Mouse (Mus musculus): ENCODE measurements around the gene Mtf2. TPM values are rescaled to one million over a fixed set of nuclear protein-coding genes. Genes with fewer than 3 reads are reported as not detected.
A peak's percentile ranks its signal among the peaks of the same experiment; 100 is the strongest.
"Not testable (repeated sequence)": the region's sequence is repeated elsewhere in the genome, so short reads cannot be mapped to it uniquely, and the experiment has no call there.

The Mtf2 gene
- polyA plus RNA-seq, 1 experiment from 2014 or later: 29.9 TPM

DNA sequence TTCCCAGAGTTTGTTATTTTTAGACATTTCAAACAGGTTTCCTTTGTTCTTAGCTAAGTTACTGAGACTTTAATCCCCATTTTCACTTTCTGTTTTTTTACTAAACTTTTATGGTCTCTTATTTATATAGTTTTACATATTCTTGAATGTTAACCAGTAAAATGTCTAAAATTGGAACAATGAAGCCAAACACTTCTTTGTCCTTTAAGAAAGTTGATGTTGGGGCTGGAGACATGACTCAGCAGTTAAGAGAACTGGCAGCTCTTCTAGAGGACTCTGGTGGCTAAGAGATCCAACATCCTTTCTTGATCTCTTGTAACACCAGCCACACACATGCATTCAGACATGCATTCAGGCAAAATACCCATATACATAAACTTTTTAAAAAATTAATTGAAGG is 14.1 kb downstream of the Mtf2 start:
- no peaks in the 10 kb centered on the region for H3K27me3 ChIP-seq
- ChIA-PET POLR2A (no interaction called here), CTCF (interaction anchor here (1.6 kb wide), 1 partner anchor 9 kb away, joined by 3 read pairs; no protein-coding TSS in a partner anchor)
- no peak for DNase-seq (ENCODE audit: low read depth, low spot score)
- no peak for ATAC-seq
- in situ Hi-C loops (cut with MboI; ENCODE audit: low pct_unique_long_range_greater_than_20kb): no loop called here
- no peak for TF ChIP-seq CTCF (IDR thresholded peaks at IDR 0.05)

DNA sequence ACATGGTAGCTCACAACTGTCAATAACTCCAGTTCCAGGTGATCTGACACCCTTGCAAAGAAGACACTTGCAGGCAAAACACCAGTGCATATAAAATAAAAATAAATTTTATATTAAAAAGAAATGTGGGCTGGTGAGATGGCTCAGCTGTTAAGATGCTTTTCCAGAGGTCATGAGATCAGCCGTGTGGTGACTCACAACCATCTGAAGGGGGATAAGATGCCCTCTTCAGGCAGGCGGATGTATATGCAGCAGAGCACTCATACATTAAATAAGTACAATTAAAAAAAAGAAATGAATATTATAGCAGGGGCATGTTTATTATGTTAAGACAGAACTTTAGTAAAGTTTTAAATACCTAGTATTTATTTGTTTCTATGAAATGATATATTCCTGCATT is 16.9 kb downstream of the Mtf2 start:
- ChIA-PET POLR2A (no interaction called here), CTCF (interaction anchor here (0.6 to 2.2 kb wide), 10 partner anchors 9 to 163 kb away, joined by 3 to 10 read pairs (median 4); partner anchors contain the start of gene Mtf2)
- DNase-seq (ENCODE audit: low read depth, low spot score) (no peak), ATAC-seq (no peak)
- in situ Hi-C loops (cut with MboI; ENCODE audit: low pct_unique_long_range_greater_than_20kb): no loop called here
- TF ChIP-seq CTCF (IDR thresholded peaks at IDR 0.05): peak; percentile 86
- H3K27me3 ChIP-seq: no peaks in the 10 kb centered on the region

DNA sequence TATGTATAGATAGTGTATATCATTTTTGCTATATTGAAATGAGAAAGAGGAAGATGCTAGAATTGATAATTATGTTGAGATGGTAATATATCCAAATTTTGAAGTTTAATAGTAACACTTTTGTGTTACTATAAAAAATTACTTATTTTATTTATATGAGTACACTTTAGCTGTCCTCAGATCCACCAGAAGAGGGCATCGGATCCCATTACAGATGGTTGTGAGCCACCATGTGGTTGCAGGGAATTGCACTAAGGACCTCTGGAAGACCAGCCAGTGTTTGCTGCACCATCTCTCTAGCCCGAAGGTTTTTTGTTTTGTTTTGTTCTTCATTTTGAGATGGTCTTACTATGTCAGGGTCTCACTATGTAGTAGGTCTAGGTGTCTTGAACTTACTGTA is 20.0 kb downstream of the Mtf2 start:
- DNase-seq (ENCODE audit: low read depth, low spot score): no peak

DNA sequence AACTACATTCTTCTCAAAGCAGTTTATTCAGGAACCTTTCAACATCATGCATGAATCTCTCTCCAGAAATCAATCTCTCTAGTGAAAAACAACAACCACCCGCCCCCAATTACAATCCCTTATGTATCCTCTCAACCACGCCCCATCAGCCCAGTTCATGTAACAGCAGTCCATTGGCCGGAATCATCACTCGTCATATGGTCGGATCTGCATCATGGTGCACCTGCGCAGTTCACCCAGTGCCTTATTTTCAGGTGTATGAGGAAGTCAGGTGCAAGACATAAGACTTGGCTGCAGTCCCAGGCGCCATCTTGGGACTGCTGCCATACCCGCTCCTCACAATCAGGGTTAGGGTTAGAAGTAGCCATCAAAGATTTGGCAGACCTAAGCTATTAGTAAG is 27.3 kb downstream of the Mtf2 start:
- in situ Hi-C loops (cut with MboI; ENCODE audit: low pct_unique_long_range_greater_than_20kb); ATAC-seq; POLR2A ChIA-PET; H3K27me3 ChIP-seq; DNase-seq (ENCODE audit: low read depth, low spot score): not testable (repeated sequence)
- CTCF ChIA-PET: interaction anchor here (1.2 to 2.1 kb wide), 3 partner anchors 9 to 66 kb away, joined by 5 to 7 read pairs (median 5); no protein-coding TSS in a partner anchor

More for the DNA sequence above, 20.0 kb downstream of the Mtf2 start:
- ChIA-PET CTCF (interaction anchor here (1.0 to 1.1 kb wide), 2 partner anchors 165 to 168 kb away, joined by 3 to 5 read pairs; no protein-coding TSS in a partner anchor), POLR2A (no interaction called here)
- H3K27me3 ChIP-seq: no peaks in the 10 kb centered on the region
- peak; percentile 66 for TF ChIP-seq CTCF (IDR thresholded peaks at IDR 0.05)
- ATAC-seq: no peak
- in situ Hi-C loops (cut with MboI; ENCODE audit: low pct_unique_long_range_greater_than_20kb): no loop called here

DNA sequence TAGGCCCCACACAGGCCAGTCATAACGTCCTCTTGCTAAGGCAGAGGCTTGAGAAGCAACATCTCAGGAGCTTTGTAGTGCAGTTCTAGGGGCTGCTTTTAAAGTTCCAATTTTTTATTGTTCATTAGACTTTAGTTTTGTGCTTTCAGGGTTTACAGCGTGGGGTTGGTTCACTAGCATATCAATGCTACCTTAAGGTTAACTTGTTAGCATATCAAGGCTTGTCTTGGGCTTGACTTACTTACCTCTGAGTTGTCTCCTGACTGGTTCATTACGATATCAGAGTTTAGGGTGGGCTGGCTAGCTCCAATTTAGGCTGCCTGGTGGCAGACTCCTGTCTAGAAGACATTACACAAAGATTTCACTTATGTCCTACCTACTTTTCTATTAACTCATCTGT is 32.2 kb downstream of the Mtf2 start:
- ChIA-PET POLR2A (no interaction called here), CTCF (interaction anchor here (1.1 to 2.5 kb wide), 5 partner anchors 10 to 176 kb away, joined by 3 to 9 read pairs (median 6); no protein-coding TSS in a partner anchor)
- TF ChIP-seq CTCF (IDR thresholded peaks at IDR 0.05): no peak
- ATAC-seq (no peak), DNase-seq (ENCODE audit: low read depth, low spot score) (no peak)
- in situ Hi-C loops (cut with MboI; ENCODE audit: low pct_unique_long_range_greater_than_20kb): no loop called here
- H3K27me3 ChIP-seq: no peaks in the 10 kb centered on the region

DNA sequence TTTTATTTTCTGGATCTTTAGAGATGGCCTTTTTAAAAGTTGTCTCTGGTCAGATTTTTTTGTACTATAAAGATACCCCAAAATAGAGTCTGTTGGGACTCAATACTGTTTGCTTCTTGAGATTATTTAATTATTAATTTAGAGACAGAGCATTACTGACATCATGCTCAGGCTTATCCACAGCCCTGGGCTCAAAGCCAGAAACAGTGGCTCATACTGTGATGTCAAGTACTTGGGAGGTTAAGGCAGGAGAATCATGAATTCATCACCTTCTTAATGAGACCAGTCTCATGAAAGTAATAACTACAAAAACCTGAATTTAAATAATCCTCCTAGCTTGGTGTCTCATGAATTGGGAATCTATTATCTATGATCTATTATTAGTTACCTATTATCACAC is 34.7 kb downstream of the Mtf2 start:
- H3K27me3 ChIP-seq: no peaks in the 10 kb centered on the region
- ATAC-seq: no peak
- DNase-seq (ENCODE audit: low read depth, low spot score): peak; percentile 28
- ChIA-PET POLR2A (no interaction called here), CTCF (no interaction called here)
- in situ Hi-C loops (cut with MboI; ENCODE audit: low pct_unique_long_range_greater_than_20kb): no loop called here
- no peak for TF ChIP-seq CTCF (IDR thresholded peaks at IDR 0.05)

DNA sequence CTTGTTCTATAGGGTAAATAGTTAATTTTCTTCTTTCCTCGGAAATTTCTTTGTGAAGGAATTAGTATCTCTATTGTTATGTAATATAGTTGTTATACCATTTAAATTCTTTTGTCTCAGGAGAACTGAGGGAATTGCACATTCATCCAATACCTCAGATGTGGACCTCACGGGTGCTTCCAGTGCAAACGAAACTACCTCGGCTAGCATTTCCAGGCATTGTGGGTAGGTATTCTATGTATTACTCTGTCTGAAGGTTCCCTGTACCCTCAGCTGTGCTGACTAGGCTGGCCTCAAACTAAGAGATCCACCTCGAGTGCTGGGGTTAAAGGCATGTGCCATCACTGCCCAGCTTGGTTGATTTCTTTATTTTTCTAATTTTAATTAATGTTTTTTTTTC is 38.8 kb downstream of the Mtf2 start:
- ATAC-seq: no peak
- no peaks in the 10 kb centered on the region for H3K27me3 ChIP-seq
- DNase-seq (ENCODE audit: low read depth, low spot score): no peak
- in situ Hi-C loops (cut with MboI; ENCODE audit: low pct_unique_long_range_greater_than_20kb): no loop called here
- POLR2A ChIA-PET: no interaction called here
- no peak for TF ChIP-seq CTCF (IDR thresholded peaks at IDR 0.05)
- CTCF ChIA-PET: interaction anchor here (1.5 to 2.3 kb wide), 2 partner anchors 9 to 12 kb away, joined by 3 to 7 read pairs; no protein-coding TSS in a partner anchor

DNA sequence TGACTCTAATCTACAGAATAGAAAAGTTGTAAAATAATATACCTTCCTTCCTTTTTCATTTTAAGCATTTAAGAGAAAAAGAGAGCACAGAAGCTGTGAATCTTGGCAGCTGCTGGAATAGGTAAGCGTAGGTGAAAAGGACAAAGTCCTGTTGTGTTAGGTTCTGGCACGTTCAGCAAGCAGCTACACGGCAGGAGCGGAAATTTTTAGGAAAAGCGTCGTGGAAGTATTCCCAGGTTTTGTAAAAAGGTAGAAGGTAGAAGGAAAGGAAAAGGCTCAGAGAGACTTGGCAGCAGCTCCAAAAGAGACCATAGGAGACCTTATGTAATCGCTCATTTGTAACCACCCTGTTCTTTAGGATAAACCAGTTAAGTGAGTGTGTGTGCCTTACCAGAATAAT is 43.9 kb downstream of the Mtf2 start:
- ATAC-seq (no peak), DNase-seq (ENCODE audit: low read depth, low spot score) (no peak)
- in situ Hi-C loops (cut with MboI; ENCODE audit: low pct_unique_long_range_greater_than_20kb): no loop called here
- H3K27me3 ChIP-seq: no peaks in the 10 kb centered on the region
- ChIA-PET POLR2A (interaction anchor here (0.7 kb wide), 1 partner anchor 43 kb away, joined by 4 read pairs; no protein-coding TSS in a partner anchor), CTCF (interaction anchor here (1.0 to 1.7 kb wide), 3 partner anchors 19 to 188 kb away, joined by 3 read pairs; no protein-coding TSS in a partner anchor)
- TF ChIP-seq CTCF (IDR thresholded peaks at IDR 0.05): no peak

DNA sequence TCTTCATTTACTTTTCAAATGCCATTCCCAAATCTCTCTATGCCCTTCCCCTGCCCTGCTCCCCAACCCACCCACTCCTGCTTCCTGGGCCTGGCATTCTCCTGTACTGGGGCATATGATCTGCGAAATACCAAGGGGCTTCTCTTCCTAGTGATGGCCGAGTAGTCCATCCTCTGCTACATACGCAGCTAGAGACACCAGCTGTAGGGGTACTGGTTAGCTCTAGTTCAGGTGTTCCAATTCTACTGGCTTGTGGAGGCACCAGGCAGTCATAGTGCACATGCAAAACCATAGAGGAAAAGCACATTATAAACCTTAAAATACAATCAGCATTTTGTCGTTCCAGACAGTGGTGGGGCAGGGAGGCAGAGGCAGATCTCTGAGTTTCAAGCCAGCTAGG is 52.2 kb downstream of the Mtf2 start:
- DNase-seq (ENCODE audit: low read depth, low spot score) (no peak), ATAC-seq (no peak)
- in situ Hi-C loops (cut with MboI; ENCODE audit: low pct_unique_long_range_greater_than_20kb): no loop called here
- CTCF ChIA-PET: interaction anchor here (1.2 kb wide), 1 partner anchor 83 kb away, joined by 4 read pairs; no protein-coding TSS in a partner anchor
- TF ChIP-seq CTCF (IDR thresholded peaks at IDR 0.05): no peak
- no peaks in the 10 kb centered on the region for H3K27me3 ChIP-seq
- POLR2A ChIA-PET: no interaction called here

DNA sequence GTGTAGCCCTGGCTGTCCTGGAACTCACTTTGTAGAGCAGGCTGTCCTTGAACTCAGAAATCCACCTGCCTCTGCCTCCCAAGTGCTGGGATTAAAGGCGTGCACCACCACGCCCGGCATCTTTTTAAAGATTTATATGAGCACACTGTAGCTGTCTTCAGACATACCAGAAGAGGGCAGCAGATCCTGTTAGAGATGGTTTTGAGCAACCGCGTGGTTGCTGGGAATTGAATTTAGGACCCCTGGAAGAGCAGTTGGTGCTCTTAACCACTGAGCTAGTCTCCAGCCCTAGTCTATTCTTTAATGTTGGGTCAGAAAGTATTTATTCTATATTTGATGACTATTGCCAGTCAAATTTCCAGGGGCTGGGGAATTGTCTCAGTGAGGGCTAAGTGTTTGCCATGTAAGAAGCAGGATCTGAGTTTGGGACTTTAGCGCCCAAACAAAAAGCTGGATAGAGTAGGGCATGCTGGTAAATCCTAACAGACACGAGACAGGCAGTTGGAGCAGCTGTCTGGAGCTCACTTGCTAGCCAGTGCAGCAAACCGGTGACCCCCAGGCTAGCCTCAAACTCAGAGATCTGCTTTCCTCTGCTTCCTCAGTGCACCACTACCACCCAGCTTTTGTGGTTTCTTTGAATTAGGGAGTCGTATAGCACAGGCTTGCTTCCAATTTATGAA is 54.9 kb downstream of the Mtf2 start:
- in situ Hi-C loops (cut with MboI; ENCODE audit: low pct_unique_long_range_greater_than_20kb): no loop called here
- ATAC-seq (no peak), DNase-seq (ENCODE audit: low read depth, low spot score) (no peak)
- TF ChIP-seq CTCF (IDR thresholded peaks at IDR 0.05): peak; percentile 33
- ChIA-PET POLR2A (interaction anchor here (0.6 kb wide), 1 partner anchor 54 kb away, joined by 3 read pairs; no protein-coding TSS in a partner anchor), CTCF (interaction anchor here (1.2 to 1.5 kb wide), 2 partner anchors 12 to 43 kb away, joined by 3 read pairs; no protein-coding TSS in a partner anchor)
- no peaks in the 10 kb centered on the region for H3K27me3 ChIP-seq

DNA sequence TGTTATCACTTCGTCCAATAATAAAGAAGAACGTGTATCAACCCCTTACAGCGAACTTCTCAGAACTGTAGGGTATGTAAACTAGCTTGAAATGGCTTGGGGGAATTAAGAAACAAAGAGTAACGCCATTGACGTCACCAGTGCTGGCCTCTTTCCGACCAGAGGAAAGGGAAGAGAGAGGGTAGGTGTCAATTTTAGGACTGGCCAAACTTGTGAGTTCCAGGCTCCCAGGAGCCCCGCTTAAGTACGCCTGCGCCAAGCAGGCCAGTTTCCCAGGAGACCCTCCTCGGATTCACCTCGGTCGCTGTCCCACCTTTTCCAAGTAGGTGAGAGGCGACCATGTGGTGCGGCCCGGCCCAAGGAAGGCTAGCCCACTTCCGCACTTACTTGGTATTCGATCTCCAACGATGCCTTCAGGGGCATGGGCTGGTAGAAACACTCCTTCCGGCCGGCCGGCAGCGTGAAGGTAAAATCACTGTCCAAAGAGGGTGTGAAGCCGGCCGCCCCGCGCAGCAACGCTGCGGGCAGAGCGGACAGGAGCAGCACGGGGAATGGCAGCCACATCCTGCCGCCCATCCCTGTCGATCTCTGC is 66.5 kb downstream of the Mtf2 start:
- no peak for TF ChIP-seq CTCF (IDR thresholded peaks at IDR 0.05)
- no peaks in the 10 kb centered on the region for H3K27me3 ChIP-seq
- ChIA-PET CTCF (no interaction called here), POLR2A (no interaction called here)
- DNase-seq (ENCODE audit: low read depth, low spot score) (peak; percentile 24), ATAC-seq (peak; percentile 63)
- in situ Hi-C loops (cut with MboI; ENCODE audit: low pct_unique_long_range_greater_than_20kb): no loop called here
